In genomic region chr7:67713820-67714510, GRCm38 (mm10) we compare ENCODE assay signal across 8 mouse cellular contexts. TPM values are rescaled to one million over a fixed set of nuclear protein-coding genes. Genes with fewer than 3 reads are reported as not detected.
DNase-seq lines count a peak whose midpoint lies in the region; ATAC-seq and TF ChIP-seq lines count a peak whose summit lies in the region.

No protein-coding gene starts in this region.

- no peak for TF ChIP-seq EP300 in heart, postnatal 0 days (IDR thresholded peaks at IDR 0.05; ENCODE audit: low read depth)

- peak; percentile 67 for DNase-seq in kidney, postnatal 10 days
- peak; percentile 51 for DNase-seq in heart, postnatal 0 days (ENCODE audit: low spot score)
- peak; percentile 8 to 48 for DNase-seq in left cerebral cortex, adult 8-10 months (ENCODE audit: low spot score in 2 of 2)
- no peak for DNase-seq in ovary, postnatal 36 days (ENCODE audit: low spot score)
- DNase-seq in thymus, postnatal 10 days (ENCODE audit: low spot score in 2 of 2): no peak

- no peak overlapping the region for H3K9ac ChIP-seq in kidney, embryonic 15.5 days
- H3K9ac ChIP-seq in embryonic facial prominence, embryonic 13.5 days: peak overlapping the region; percentile 51; the same call in 1 of the 2 replicates
- H3K9ac ChIP-seq in heart, postnatal 0 days (replicated peaks; ENCODE audit: low read depth, low read length): no peak overlapping the region
- H3K9ac ChIP-seq in neural tube, embryonic 12.5 days: no peak overlapping the region

- H3K4me3 ChIP-seq in kidney, embryonic 15.5 days (replicated peaks): no peak overlapping the region
- H3K4me3 ChIP-seq in embryonic facial prominence, embryonic 13.5 days: no peak overlapping the region
- no peak overlapping the region for H3K4me3 ChIP-seq in heart, postnatal 0 days (ENCODE audit: low read depth, low read length)
- no peak overlapping the region for H3K4me3 ChIP-seq in neural tube, embryonic 12.5 days

- ATAC-seq in kidney, embryonic 15.5 days (replicated peaks; ENCODE audit: low FRiP score): no peak
- ATAC-seq in embryonic facial prominence, embryonic 13.5 days (ENCODE audit: insufficient number of reproducible peaks, insufficient read depth, low FRiP score, low TSS enrichment, low read depth): no peak
- ATAC-seq in heart, postnatal 0 days (ENCODE audit: insufficient read depth, low read depth): no peak
- peak; percentile 72 for ATAC-seq in neural tube, embryonic 12.5 days (ENCODE audit: low FRiP score, low read depth)

- H3K4me2 ChIP-seq in kidney, embryonic 15.5 days: no peak overlapping the region
- H3K4me2 ChIP-seq in embryonic facial prominence, embryonic 13.5 days: no peak overlapping the region
- H3K4me2 ChIP-seq in heart, postnatal 0 days (ENCODE audit: low read depth, low read length): peak overlapping the region; percentile 20; the same call in 1 of the 2 replicates
- 0 out of 2 replicates have a peak overlapping the region, but pooled peaks have one; percentile 22 for H3K4me2 ChIP-seq in neural tube, embryonic 12.5 days (replicated peaks)

- H3K27ac ChIP-seq in kidney, embryonic 15.5 days: no peak overlapping the region
- H3K27ac ChIP-seq in embryonic facial prominence, embryonic 13.5 days: no peak overlapping the region; the same call in 1 of the 2 replicates
- peak overlapping the region; percentile 44 for H3K27ac ChIP-seq in heart, postnatal 0 days (ENCODE audit: low read depth)
- peak overlapping the region; percentile 54; the same call in 1 of the 2 replicates for H3K27ac ChIP-seq in neural tube, embryonic 12.5 days

- H3K27me3 ChIP-seq in kidney, embryonic 15.5 days: no peaks in the 10 kb centered on the region
- no peaks in the 10 kb centered on the region for H3K27me3 ChIP-seq in embryonic facial prominence, embryonic 13.5 days
- H3K27me3 ChIP-seq in heart, postnatal 0 days (ENCODE audit: control insufficient read depth, insufficient read depth, low read length): no peaks in the 10 kb centered on the region
- H3K27me3 ChIP-seq in neural tube, embryonic 12.5 days (replicated peaks): no peaks in the 10 kb centered on the region

- H3K36me3 ChIP-seq in kidney, embryonic 15.5 days: peaks cover 75% of the 10 kb centered on the region
- peaks cover 67% of the 10 kb centered on the region for H3K36me3 ChIP-seq in embryonic facial prominence, embryonic 13.5 days
- H3K36me3 ChIP-seq in heart, postnatal 0 days (replicated peaks; ENCODE audit: control insufficient read depth, insufficient read depth, low read length): peaks cover 29% of the 10 kb centered on the region
- H3K36me3 ChIP-seq in neural tube, embryonic 12.5 days: peaks cover 27% of the 10 kb centered on the region

- 75% methylated on average over 19 of the region's 19 CpGs for WGBS in kidney, embryonic 15.5 days
- WGBS in embryonic facial prominence, embryonic 13.5 days: 46% methylated on average over 19 of the region's 19 CpGs
- 43% methylated on average over 19 of the region's 19 CpGs for WGBS in heart, postnatal 0 days
- 49% methylated on average over 19 of the region's 19 CpGs for WGBS in neural tube, embryonic 12.5 days

- no peak for TF ChIP-seq CTCF in heart, postnatal 0 days (IDR thresholded peaks at IDR 0.05; ENCODE audit: low read depth)

- H3K4me1 ChIP-seq in kidney, embryonic 15.5 days: peaks cover 9% of the 10 kb centered on the region
- H3K4me1 ChIP-seq in embryonic facial prominence, embryonic 13.5 days: peaks cover 20% of the 10 kb centered on the region
- H3K4me1 ChIP-seq in heart, postnatal 0 days (ENCODE audit: control insufficient read depth, insufficient read depth): peaks cover 28% of the 10 kb centered on the region
- H3K4me1 ChIP-seq in neural tube, embryonic 12.5 days: peaks cover 26% of the 10 kb centered on the region

- 0 out of 2 replicates have a peak, but pooled peaks cover 3% of the 10 kb centered on the region for H3K9me3 ChIP-seq in kidney, embryonic 15.5 days (replicated peaks)
- H3K9me3 ChIP-seq in embryonic facial prominence, embryonic 13.5 days: peaks cover 4% of the 10 kb centered on the region; the same call in 1 of the 2 replicates
- no peaks in the 10 kb centered on the region for H3K9me3 ChIP-seq in heart, postnatal 0 days (replicated peaks; ENCODE audit: control insufficient read depth, low read length)
- H3K9me3 ChIP-seq in neural tube, embryonic 12.5 days: peaks cover 3% of the 10 kb centered on the region; the same call in 1 of the 2 replicates

RNA-seq across cellular contexts. Expression of gene Synm, which starts 45.6 kb away (rescaled TPM):
- polyA plus RNA-seq in kidney, embryonic 15.5 days (2015; fragmentation: Nextera tagmentation; extraction: Ambion mirVana): 0.99 and 1.4 TPM in 2 replicates
- 0.76 and 0.79 TPM in 2 replicates for polyA plus RNA-seq in embryonic facial prominence, embryonic 13.5 days (2015; fragmentation: Nextera tagmentation; extraction: Ambion mirVana)
- 0.43 and 17.2 TPM in 2 replicates for total RNA-seq in heart, postnatal 0 days (2014; rRNA removed; ENCODE audit: low replicate concordance)
- polyA plus RNA-seq in heart, postnatal 0 days (2015; fragmentation: Nextera tagmentation; extraction: Ambion mirVana): 1.1 and 1.5 TPM in 2 replicates
- total RNA-seq in left cerebral cortex, adult 8-10 months (2022): 10 to 100 TPM; 18.3 to 20.8 (median 19.8) TPM
- 12.0 and 14.7 TPM in 2 replicates for polyA plus RNA-seq in neural tube, embryonic 12.5 days (2016; fragmentation: Nextera tagmentation; extraction: Ambion mirVana)

Comparison
In these comparisons a context has a peak if more than half of its experiments do, and no peak if none do; other contexts are left out.
1. DNase-seq: peak in kidney, postnatal 10 days (single experiment), heart, postnatal 0 days (single experiment) and left cerebral cortex, adult 8-10 months (2 of 2); none in ovary, postnatal 36 days (single experiment) and thymus, postnatal 10 days (0 of 2).
2. H3K27ac ChIP-seq: peak in heart, postnatal 0 days (single experiment) and neural tube, embryonic 12.5 days (single experiment); none in kidney, embryonic 15.5 days (single experiment) and embryonic facial prominence, embryonic 13.5 days (single experiment).
3. H3K4me2 ChIP-seq: peak in heart, postnatal 0 days (single experiment) and neural tube, embryonic 12.5 days (single experiment); none in kidney, embryonic 15.5 days (single experiment) and embryonic facial prominence, embryonic 13.5 days (single experiment).